Mouse (Mus musculus) midbrain, embryonic 11.5 days (tissue): Measurements from ENCODE around the gene Tceal1. TPM values are rescaled to one million over a fixed set of nuclear protein-coding genes. Genes with fewer than 3 reads are reported as not detected.

ENCODE experiments used
- ATAC-seq: fragments of 200-750 bp; cut with Nextera tagmentation; 2 replicates; pipeline ENCODE4 v1.8.0; 2017; ENCODE audit warnings: moderate TSS enrichment, moderate library complexity; ENCODE audit not compliant: low FRiP score
- DNase-seq: peaks from one replicate; pipeline ENCODE4 v3.0.0; 2015; ENCODE audit warnings: low spot score; ENCODE audit errors: missing footprints
- H3K27ac ChIP-seq: fragments of 300-500 bp; sonication (generic); 2 replicates; pipeline ENCODE4 v1.5.1; 2014; ENCODE audit warnings: low read depth, low read length
- H3K27me3 ChIP-seq: fragments of 300-500 bp; sonication (generic); 2 replicates; pipeline ENCODE4 v1.6.1; 2014; ENCODE audit warnings: mild to moderate bottlenecking, low read length, moderate library complexity, mixed read lengths; ENCODE audit not compliant: control insufficient read depth, insufficient read depth
- H3K36me3 ChIP-seq: fragments of 300-500 bp; sonication (generic); 2 replicates; pipeline ENCODE4 v1.6.1; 2014; ENCODE audit warnings: mild to moderate bottlenecking, low read length, moderate library complexity, mixed read lengths; ENCODE audit not compliant: control insufficient read depth, insufficient read depth
- H3K4me1 ChIP-seq: fragments of 300-500 bp; sonication (generic); 2 replicates; pipeline ENCODE4 v1.6.1; 2014; ENCODE audit warnings: low read length; ENCODE audit not compliant: control insufficient read depth, insufficient read depth
- H3K4me2 ChIP-seq: fragments of 300-500 bp; sonication (generic); 2 replicates; pipeline ENCODE4 v1.6.1; 2014; ENCODE audit warnings: mild to moderate bottlenecking, moderate library complexity
- H3K4me3 ChIP-seq: fragments of 300-500 bp; sonication (generic); 2 replicates; pipeline ENCODE4 v1.5.1; 2014; ENCODE audit warnings: low read depth, low read length
- H3K9ac ChIP-seq: fragments of 300-500 bp; sonication (generic); 2 replicates; pipeline ENCODE4 v1.6.1; 2014; ENCODE audit warnings: low read length
- H3K9me3 ChIP-seq: fragments of 300-500 bp; sonication (generic); 2 replicates; pipeline ENCODE4 v1.6.1; 2016; ENCODE audit warnings: low read length; ENCODE audit not compliant: control insufficient read depth
- WGBS: fragments of 180-500 bp; shearing (Covaris S2); extraction: QIAGEN DNeasy Blood & Tissue Kit; methylation state at CpG from one replicate; pipeline ENCODE4 v1.1.7; 2014; 5-methylcytosine and 5-hydroxymethylcytosine counted together
- polyA plus RNA-seq: library from polyadenylated mRNA; unstranded; fragments of >200 nt; fragmentation: Nextera tagmentation; extraction: Ambion mirVana; gene quantifications from 2 replicates; pipeline ENCODE4 v1.2.1, GENCODE M21; 2014

Gene Tceal1
- polyA plus RNA-seq, 1 experiment from 2014 or later: 11.4 TPM

- peaks cover 3% of the 10 kb centered on the region; the same call in 1 of the 2 replicates for H3K4me1 ChIP-seq
- no peaks in the 10 kb centered on the region for H3K36me3 ChIP-seq
- ATAC-seq (no peak), DNase-seq (peak; percentile 90)
- H3K4me2 ChIP-seq: peak overlapping the region; percentile 46
- 24% methylated on average over 5 of the region's 5 CpGs for WGBS
- H3K27me3 ChIP-seq: no peaks in the 10 kb centered on the region
- no peaks in the 10 kb centered on the region for H3K9me3 ChIP-seq
- peak overlapping the region; percentile 64; the same call in 1 of the 2 replicates for H3K9ac ChIP-seq
- peak overlapping the region; percentile 80; the same call in 1 of the 2 replicates for H3K27ac ChIP-seq
- peak overlapping the region; percentile 54; the same call in 1 of the 2 replicates for H3K4me3 ChIP-seq
Observed at GRCm38 (mm10) chrX:136742661-136743103, 34.9 kb downstream of the Tceal1 start.

- no peaks in the 10 kb centered on the region for H3K36me3 ChIP-seq
- no peak within 1 kb of the TSS for H3K4me3 ChIP-seq
- peak within 1 kb of the TSS; percentile 64; the same call in 1 of the 2 replicates for H3K9ac ChIP-seq
- no peaks in the 10 kb centered on the region for H3K9me3 ChIP-seq
- no peak for DNase-seq
- no peaks in the 10 kb centered on the region for H3K27me3 ChIP-seq
- H3K27ac ChIP-seq: peak within 1 kb of the TSS; percentile 80; the same call in 1 of the 2 replicates
- peak within 1 kb of the TSS; percentile 46 for H3K4me2 ChIP-seq
- 88% methylated on average over 12 of the region's 12 CpGs for WGBS
- ATAC-seq: no peak
- peaks cover 3% of the 10 kb centered on the region; the same call in 1 of the 2 replicates for H3K4me1 ChIP-seq
Observed at GRCm38 (mm10) chrX:136743459-136743858, 35.7 kb downstream of the Tceal1 start, which contains the start of gene Morf4l2. Gene Morf4l2 (minus strand): TSS chrX:136743690.

- DNase-seq: no peak
- no peak overlapping the region for H3K27ac ChIP-seq
- ATAC-seq: no peak
- H3K4me1 ChIP-seq: no peaks in the 10 kb centered on the region
- 82% methylated on average over 8 of the region's 8 CpGs for WGBS
- no peak overlapping the region for H3K4me2 ChIP-seq
- no peaks in the 10 kb centered on the region for H3K9me3 ChIP-seq
- no peak overlapping the region for H3K4me3 ChIP-seq
- H3K36me3 ChIP-seq: no peaks in the 10 kb centered on the region
- no peak overlapping the region for H3K9ac ChIP-seq
- H3K27me3 ChIP-seq: no peaks in the 10 kb centered on the region
Observed at GRCm38 (mm10) chrX:136744663-136745062, 36.9 kb downstream of the Tceal1 start.

DNA sequence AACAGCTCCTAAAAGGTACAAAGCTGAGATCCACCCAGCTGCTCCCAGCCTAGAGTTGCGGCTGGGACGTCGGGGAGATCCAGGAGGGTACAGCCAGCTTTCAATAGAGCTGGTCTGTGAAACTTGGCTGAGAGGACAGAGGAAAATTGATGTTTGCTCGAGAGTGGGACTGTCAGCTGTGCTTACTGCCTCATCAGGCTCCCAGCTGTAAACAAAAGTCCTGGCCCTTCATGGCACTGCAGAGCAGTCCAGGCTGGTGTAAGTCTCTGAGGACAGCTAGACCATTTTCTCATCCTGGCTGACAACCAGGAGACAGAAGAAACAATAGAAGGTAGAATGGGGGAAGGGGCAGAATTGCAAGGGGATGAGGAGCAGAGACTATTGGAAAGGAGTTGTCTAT, 41.5 kb downstream of the Tceal1 start:
- ATAC-seq: no peak
- Histone ChIP-seq H3K36me3 (no peaks in the 10 kb centered on the region), H3K9ac (no peak overlapping the region), H3K4me2 (no peak overlapping the region), H3K9me3 (no peaks in the 10 kb centered on the region), H3K27me3 (no peaks in the 10 kb centered on the region), H3K27ac (no peak overlapping the region), H3K4me3 (no peak overlapping the region), H3K4me1 (no peaks in the 10 kb centered on the region)
- WGBS: 87% methylated on average over 4 of the region's 4 CpGs
- DNase-seq: no peak

GRCm38 (mm10) chrX:136755464-136755863, 47.7 kb downstream of the Tceal1 start:
- no peaks in the 10 kb centered on the region for H3K9me3 ChIP-seq
- no peaks in the 10 kb centered on the region for H3K4me1 ChIP-seq
- 92% methylated on average over 3 of the region's 3 CpGs for WGBS
- no peak for DNase-seq
- ATAC-seq: no peak
- H3K4me3 ChIP-seq: no peak overlapping the region
- no peak overlapping the region for H3K27ac ChIP-seq
- no peaks in the 10 kb centered on the region for H3K27me3 ChIP-seq
- H3K36me3 ChIP-seq: no peaks in the 10 kb centered on the region
- H3K9ac ChIP-seq: no peak overlapping the region
- H3K4me2 ChIP-seq: no peak overlapping the region

Other genes starting within 250 kb of the Tceal1 start
- not detected in 2 replicates for gene Kir3dl1, start 190.0 kb upstream of the Tceal1 start, polyA plus RNA-seq
- not detected in 2 replicates for gene Kir3dl2, start 163.9 kb upstream of the Tceal1 start, polyA plus RNA-seq
- gene Tceal3, start 117.1 kb upstream of the Tceal1 start, polyA plus RNA-seq: 9.9 and 11.2 TPM in 2 replicates
- 669 and 699 TPM in 2 replicates for gene Morf4l2, start 35.7 kb downstream of the Tceal1 start, polyA plus RNA-seq
- gene Glra4, start 72.2 kb downstream of the Tceal1 start, polyA plus RNA-seq: 0.10 TPM in 1 of 2 replicates, not detected in the other
- gene Plp1, start 114.7 kb downstream of the Tceal1 start, polyA plus RNA-seq: 12.8 and 14.0 TPM in 2 replicates
- gene Rab9b, start 160.8 kb downstream of the Tceal1 start, polyA plus RNA-seq: 5.3 and 5.4 TPM in 2 replicates
- gene H2bfm, start 219.3 kb downstream of the Tceal1 start, polyA plus RNA-seq: not detected in 2 replicates